Mouse (Mus musculus) megakaryocyte, embryonic 14.5 days (primary cell): ENCODE data around the gene Aqp9.

Experiments used
- FLI1 ChIP-seq: IDR thresholded peaks from 2 replicates; pipeline ENCODE4 v1.6.1; 2012; ENCODE audit warnings: low read length, inconsistent platforms, mixed read lengths
- GATA1 ChIP-seq: IDR thresholded peaks from 3 replicates; pipeline ENCODE4 v1.6.1; 2012; ENCODE audit warnings: mixed read lengths, low read length, inconsistent platforms, borderline replicate concordance

DNA sequence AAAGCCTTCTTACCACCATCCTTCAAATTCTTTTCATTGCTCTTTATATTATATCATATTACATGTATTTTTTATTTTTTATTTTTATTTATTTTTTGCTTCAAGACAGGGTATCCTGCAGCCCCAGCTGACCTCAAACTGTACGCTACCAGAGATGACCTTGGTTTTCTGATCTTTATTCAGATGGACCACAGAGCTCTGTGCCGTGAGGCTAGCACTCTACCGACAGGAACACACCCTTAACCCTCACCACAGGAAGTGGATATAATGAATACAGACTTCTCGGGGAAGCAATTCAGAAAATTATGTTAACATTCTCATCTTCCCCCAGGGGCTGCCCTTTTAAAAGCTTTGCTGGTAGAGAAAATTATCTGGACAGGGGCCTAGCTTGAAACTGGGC lies 95.4 kb downstream of the Aqp9 start:
- TF ChIP-seq GATA1 (no peak), FLI1 (no peak)
